Mouse (Mus musculus) E14TG2a.4 (cell line): ENCODE measurements at regions not wholly inside any gene's neighbourhood (a gene's known extent, or its start where the extent isn't known, plus 50 kb on each side); places are given as distances from the start of the nearest gene placed in this dataset.
"Not testable (repeated sequence)": the region's sequence is repeated elsewhere in the genome, so short reads cannot be mapped to it uniquely, and the experiment has no call there.

ENCODE experiments used
- CTCF ChIP-seq: conservative IDR thresholded peaks from 2 replicates; pipeline ENCODE4 v1.5.1; 2014; ENCODE audit warnings: low read length
- NANOG ChIP-seq: IDR thresholded peaks from 2 replicates; pipeline ENCODE4 v1.6.1; 2014; ENCODE audit warnings: borderline replicate concordance, low read length, mixed read lengths

DNA sequence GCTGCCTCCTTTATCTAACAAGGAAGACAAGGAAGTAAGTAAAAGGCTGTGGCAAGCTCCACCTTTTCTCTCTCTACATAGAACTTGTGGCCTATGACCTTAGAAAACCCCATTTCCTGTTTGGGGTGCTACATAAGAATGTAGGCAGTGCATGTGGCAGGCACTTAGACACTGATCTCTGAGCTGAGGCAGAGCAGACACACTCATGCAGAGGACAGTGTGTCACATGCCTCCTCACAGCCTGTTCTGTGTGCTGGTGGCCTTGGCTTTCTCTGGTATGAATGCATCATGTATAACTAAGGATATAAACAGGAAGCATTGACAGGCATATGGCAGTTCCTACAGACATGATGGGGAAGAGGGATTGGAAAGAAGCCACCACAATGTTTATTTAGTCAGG is 678.5 kb upstream of the Olfr1507 start:
- not testable (repeated sequence) for TF ChIP-seq CTCF, NANOG
